Mouse (Mus musculus) lung, adult 2 months (tissue): ENCODE measurements around the gene Gm19426. TPM values are rescaled to one million over a fixed set of nuclear protein-coding genes. Genes with fewer than 3 reads are reported as not detected.

ENCODE experiments used
- DNase-seq: peaks from one replicate; pipeline ENCODE4 v3.0.0; 2022
- H3K4me1 ChIP-seq: fragments of 200-500 bp; 2 replicates; pipeline ENCODE4 v1.6.1; 2011; ENCODE audit warnings: low read length; ENCODE audit not compliant: control insufficient read depth, insufficient read depth
- H3K4me3 ChIP-seq: fragments of 200-500 bp; replicated peaks from 2 replicates; pipeline ENCODE3; 2011; ENCODE audit warnings: low read depth, mild to moderate bottlenecking, control low read depth, low read length; ENCODE audit errors: extremely low read depth
- CTCF ChIP-seq: fragments of 200-500 bp; IDR thresholded peaks from 2 replicates; pipeline ENCODE4 v1.5.1; 2011; ENCODE audit warnings: mild to moderate bottlenecking, low read length, control low read depth; ENCODE audit not compliant: insufficient read depth
- POLR2A ChIP-seq: fragments of 200-500 bp; IDR thresholded peaks from 2 replicates; pipeline ENCODE4 v1.6.1; 2011; ENCODE audit warnings: low read depth, mild to moderate bottlenecking, control low read depth, low read length, borderline replicate concordance; ENCODE audit errors: extremely low read depth
- WGBS: fragments of 180-500 bp; shearing (Covaris S2); methylation state at CpG from one replicate; pipeline ENCODE4 v1.1.7; 2018; 5-methylcytosine and 5-hydroxymethylcytosine counted together
- polyA plus RNA-seq: library from polyadenylated mRNA; depleted of rRNA; stranded (reverse); fragments of >200 nt; gene quantifications from 2 replicates; pipeline ENCODE4 v1.2.3, GENCODE M21; 2012

Gm19426 gene
- polyA plus RNA-seq, 1 experiment = 4.1 TPM

DNA sequence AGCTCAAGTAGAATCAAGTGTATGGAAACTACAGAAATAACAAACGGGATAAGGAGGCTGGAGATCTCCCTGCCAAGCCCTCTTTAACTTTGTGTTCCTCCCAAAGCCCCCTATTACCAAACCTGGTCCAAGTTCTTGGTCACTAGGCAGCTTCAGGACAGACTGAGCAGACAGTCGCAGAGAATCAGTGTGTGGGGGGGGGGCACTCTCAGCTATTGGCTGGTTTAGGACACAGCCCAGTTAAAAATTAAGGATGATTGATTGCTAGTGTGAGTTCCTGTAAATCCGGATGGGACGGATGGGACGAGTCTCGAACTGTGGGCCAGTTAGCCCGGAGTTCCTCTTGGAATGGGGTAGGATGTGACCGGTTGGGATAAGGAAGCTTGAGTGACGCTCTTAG, 31.8 kb upstream of the Gm19426 start, which contains the start of gene Serping1:
Gene Serping1, minus strand, starts transcription at position 204 of the 400 bp plus-strand sequence.
- no peak for DNase-seq
- no peak for TF ChIP-seq POLR2A
- TF ChIP-seq CTCF = no peak
- Histone ChIP-seq H3K4me3 (peak within 1 kb of the TSS; percentile 69), H3K4me1 (no peaks in the 10 kb centered on the region)
- 44% methylated on average over 9 of the region's 9 CpGs for whole genome bisulfite sequencing

DNA sequence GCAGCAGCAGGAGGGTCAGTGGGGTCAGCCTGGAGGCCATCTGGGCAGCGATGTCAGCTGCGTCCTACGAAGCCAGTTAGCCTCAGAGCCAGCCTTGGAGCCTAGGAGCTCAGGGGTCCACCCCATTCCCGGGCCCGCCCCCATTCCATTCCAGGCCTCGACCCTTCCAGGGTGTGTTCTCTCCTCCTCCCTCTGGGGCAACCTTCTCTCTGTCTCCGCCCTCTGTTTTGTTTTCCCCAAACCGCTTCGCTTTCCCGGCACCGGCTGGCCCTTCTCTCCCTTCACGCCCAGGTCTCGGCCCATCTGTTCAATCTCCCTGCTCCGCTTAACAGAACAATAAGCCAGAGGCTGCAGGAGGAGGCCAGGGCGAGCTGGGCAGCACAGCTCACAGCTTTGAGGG, 31.3 kb upstream of the Gm19426 start:
- H3K4me3 ChIP-seq = peak overlapping the region; percentile 69
- peak; percentile 51 for DNase-seq
- 21% methylated on average over 15 of the region's 15 CpGs for WGBS
- TF ChIP-seq POLR2A (peak; percentile 77; the same call in 1 of the 2 replicates), CTCF (no peak)
- no peaks in the 10 kb centered on the region for H3K4me1 ChIP-seq

DNA sequence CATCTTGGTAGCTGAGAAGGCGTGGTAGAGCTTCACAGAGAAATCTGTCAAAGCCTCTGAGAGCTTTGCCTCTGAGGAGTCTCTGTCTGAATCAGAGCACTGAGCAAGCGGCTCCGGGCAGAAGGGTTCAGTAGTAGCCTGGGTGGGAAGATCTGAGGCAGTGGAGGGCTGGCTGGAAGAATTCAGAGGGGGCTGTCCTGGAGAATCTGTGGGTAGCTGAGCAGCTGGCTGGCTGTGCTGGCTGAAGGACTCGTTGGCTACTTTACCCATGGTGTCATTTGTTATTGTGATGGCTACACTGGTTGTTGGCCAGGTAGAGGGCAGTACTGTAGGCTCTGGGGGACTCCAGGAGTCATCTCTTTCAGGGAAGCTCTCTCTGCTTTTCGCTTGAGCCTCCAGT, 29.7 kb upstream of the Gm19426 start:
- no peak for DNase-seq
- no peak for TF ChIP-seq CTCF
- TF ChIP-seq POLR2A = no peak
- 66% methylated on average over 5 of the region's 5 CpGs for whole genome bisulfite sequencing
- no peaks in the 10 kb centered on the region for H3K4me1 ChIP-seq
- H3K4me3 ChIP-seq = peak overlapping the region; percentile 44

DNA sequence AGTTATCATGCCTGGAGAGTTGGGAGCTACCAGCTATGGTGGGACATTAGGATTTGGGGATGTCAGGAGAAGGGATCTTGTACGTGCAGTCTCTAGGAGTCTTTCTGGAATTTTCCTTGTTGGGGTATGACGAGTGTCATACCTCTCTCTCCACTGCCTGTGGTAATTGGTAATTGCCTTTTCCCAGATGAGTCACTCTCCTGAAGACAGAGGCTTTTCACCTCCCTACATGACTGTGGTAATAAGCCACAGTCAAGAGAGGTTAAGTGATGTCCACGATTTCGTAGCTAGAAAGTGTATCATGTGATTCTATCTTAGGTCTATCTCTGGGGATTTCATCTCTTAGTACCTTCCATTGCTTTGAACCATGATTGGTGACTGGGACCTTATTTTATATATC, 29.0 kb upstream of the Gm19426 start:
- DNase-seq = no peak
- WGBS = 73% methylated on average over 4 of the region's 4 CpGs
- H3K4me1 ChIP-seq = no peaks in the 10 kb centered on the region
- TF ChIP-seq POLR2A (no peak), CTCF (no peak)
- no peak overlapping the region for H3K4me3 ChIP-seq

DNA sequence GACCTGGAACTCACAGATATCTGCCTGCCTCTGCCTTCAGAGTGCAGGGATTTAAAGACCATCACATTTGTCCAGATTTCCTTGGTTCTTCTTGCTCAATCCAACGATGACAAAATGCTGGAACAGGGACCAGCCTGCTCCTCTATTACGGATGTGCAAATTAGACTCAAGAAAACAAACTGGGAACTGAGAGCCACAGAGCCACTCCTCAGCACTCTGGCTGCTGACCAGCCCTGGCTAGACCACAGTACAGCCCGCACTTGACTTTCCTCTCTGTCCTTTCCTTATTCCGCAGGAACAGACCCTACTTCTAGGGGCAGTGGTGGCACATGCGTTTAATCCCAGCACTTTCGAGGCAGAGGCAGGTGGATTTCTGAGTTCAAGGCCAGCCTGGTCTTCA, 27.0 kb upstream of the Gm19426 start:
- WGBS = 58% methylated on average over 6 of the region's 6 CpGs
- H3K4me1 ChIP-seq = no peaks in the 10 kb centered on the region
- no peak for DNase-seq
- no peak overlapping the region for H3K4me3 ChIP-seq
- TF ChIP-seq POLR2A (peak; percentile 40; the same call in 1 of the 2 replicates), CTCF (no peak)

DNA sequence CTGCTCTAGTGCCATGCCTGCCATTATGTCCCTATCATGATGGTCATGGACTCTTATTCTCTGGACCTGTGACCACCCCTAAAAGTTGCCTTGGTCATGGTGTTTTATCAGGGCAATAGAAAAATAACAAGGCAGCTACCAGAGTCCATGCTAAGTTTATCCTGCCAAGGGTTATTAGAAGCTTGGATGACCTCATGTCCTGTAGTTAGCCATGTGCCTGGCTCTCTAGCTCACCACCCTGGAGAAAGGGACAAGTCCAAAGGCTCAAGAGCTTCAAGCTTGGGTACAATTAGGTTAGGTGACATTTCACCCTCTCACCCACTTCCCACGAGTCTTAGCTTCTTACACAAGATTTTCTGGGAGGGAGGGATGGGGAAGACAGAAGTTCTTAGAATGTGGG, 19.4 kb upstream of the Gm19426 start:
- Histone ChIP-seq H3K4me3 (no peak overlapping the region), H3K4me1 (no peaks in the 10 kb centered on the region)
- no peak for TF ChIP-seq CTCF
- no peak for DNase-seq
- 26% methylated on average over 1 of the region's 1 CpGs for whole genome bisulfite sequencing

DNA sequence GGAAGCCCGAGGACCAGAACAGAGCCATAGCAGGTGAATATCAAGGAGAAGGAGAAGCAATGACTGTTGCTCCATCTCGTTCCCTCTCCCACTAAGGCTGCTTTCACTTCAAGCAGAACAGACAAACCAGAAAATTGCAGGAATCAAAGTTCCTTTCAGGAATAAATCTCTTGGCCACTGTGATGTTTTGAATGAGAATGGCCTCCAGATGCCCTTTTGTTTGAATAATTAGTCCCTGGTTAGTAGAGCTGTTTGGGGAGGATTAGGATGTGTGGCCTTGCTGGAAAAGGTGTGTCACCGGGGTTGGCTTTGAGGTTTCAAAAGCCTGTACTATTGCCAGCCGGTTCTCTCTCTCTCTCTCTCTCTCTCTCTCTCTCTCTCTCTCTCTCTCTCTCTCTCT, 18.8 kb upstream of the Gm19426 start:
- WGBS = 63% methylated on average over 4 of the region's 4 CpGs
- no peak for DNase-seq
- Histone ChIP-seq H3K4me1 (no peaks in the 10 kb centered on the region), H3K4me3 (no peak overlapping the region)
- TF ChIP-seq POLR2A = no peak
- no peak for TF ChIP-seq CTCF

DNA sequence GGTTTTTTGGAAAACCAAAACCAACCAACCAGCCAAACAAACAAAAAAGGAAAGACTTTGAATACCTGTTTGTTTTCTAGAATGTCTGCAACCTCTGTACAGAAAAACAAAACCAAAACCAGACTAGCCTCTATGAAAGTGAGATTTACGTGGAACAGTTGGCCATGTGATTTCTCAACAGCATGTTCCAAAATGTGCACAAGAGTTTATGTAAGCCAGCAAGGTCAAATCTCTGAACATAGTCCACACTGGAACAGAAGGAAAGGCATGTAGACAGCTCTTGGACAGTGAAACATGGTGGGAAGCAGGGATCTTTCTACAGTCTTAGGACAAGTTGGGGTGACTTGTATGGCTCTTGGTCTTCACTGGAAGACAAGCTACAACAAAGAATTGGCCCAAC, 18.4 kb upstream of the Gm19426 start:
- no peak for DNase-seq
- TF ChIP-seq CTCF (no peak), POLR2A (no peak)
- H3K4me3 ChIP-seq = no peak overlapping the region
- H3K4me1 ChIP-seq = no peaks in the 10 kb centered on the region
- WGBS = 62% methylated on average over 1 of the region's 1 CpGs

DNA sequence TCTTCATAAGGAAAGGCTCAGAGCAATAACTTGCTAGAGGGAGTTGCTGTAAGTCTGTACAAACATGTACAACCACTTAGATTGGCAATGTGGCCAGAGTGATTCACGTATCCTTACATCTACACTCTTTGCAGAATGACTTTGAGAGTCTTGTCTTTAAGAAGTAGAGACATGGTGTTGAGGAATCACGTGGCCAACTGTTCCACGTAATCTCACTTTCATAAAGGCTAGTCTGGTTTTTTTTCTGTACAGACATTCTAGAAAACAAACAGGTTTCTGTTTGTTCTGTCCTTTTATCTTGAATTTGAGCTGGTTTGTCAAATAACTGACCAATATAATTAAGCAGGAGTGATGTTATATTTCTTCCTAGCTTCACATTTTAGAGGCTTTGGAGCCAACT, 17.9 kb upstream of the Gm19426 start:
- Histone ChIP-seq H3K4me3 (no peak overlapping the region), H3K4me1 (no peaks in the 10 kb centered on the region)
- DNase-seq = no peak
- 72% methylated on average over 3 of the region's 3 CpGs for WGBS
- TF ChIP-seq POLR2A (no peak), CTCF (no peak)

DNA sequence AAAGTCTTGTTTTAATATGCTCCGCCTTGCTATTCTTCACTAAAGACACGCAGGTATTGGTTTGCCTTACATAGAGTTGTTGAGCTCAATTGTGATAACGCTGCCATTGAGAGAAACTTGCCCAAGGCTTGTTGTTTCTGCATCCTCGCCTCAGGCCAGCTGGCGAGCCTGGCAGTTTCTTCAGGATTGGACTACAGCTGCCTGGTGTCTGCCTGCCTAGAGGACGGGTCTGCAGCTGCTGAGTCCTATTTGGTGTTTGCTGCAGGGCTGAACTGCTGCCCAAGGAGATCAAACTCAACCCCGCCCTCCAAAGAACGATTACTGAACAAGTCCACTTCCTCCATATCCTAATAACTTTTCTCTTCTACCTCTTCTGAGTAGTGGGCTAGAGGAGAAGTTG, 17.3 kb upstream of the Gm19426 start:
- 56% methylated on average over 8 of the region's 8 CpGs for WGBS
- no peak for DNase-seq
- no peak for TF ChIP-seq POLR2A
- no peak for TF ChIP-seq CTCF
- Histone ChIP-seq H3K4me3 (no peak overlapping the region), H3K4me1 (no peaks in the 10 kb centered on the region)
